Mouse (Mus musculus) heart, adult 2 months (tissue): ENCODE data around the gene Rab28.

ENCODE experiments used
- CTCF ChIP-seq: fragments of 200-600 bp; IDR thresholded peaks from 2 replicates; pipeline ENCODE4 v1.8.1; 2022; ENCODE audit warnings: antibody characterized with exemption, mild to moderate bottlenecking, moderate library complexity
- EP300 ChIP-seq: fragments of 200-500 bp; IDR thresholded peaks from 2 replicates; pipeline ENCODE4 v1.6.1; 2011; ENCODE audit warnings: low read depth, low read length, control low read depth; ENCODE audit not compliant: insufficient read depth
- POLR2A ChIP-seq: fragments of 200-500 bp; IDR thresholded peaks from 2 replicates; pipeline ENCODE4 v1.6.1; 2011; ENCODE audit warnings: mild to moderate bottlenecking, low read depth, low read length, control low read depth; ENCODE audit not compliant: insufficient read depth

DNA sequence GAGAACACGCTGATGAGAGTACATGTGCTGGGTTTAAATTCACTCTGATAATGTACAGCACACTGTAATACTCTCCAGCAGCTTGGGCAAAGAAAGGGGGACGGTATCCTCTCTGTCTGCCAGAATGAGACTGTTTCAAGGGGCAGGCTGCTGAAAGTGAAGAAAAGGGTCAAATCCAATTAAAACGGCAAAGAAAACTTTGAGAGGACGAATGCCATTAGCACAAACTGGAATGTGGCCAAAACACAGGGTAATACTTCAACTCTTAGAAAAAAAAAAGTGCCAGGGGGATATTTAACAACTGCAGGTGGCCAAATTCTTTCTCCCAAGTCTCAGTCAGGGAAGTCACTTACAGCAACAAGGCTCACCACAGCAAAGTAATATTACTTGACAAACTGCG is 29.1 kb upstream of the Rab28 start:
- TF ChIP-seq CTCF, result no peak
- TF ChIP-seq POLR2A, result no peak
- TF ChIP-seq EP300, result no peak
